Mouse (Mus musculus) thymus, postnatal 0 days (tissue): ENCODE data around the gene Tep1. TPM values are rescaled to one million over a fixed set of nuclear protein-coding genes. Genes with fewer than 3 reads are reported as not detected.
A peak's percentile ranks its signal among the peaks of the same experiment; 100 is the strongest.
"Not testable (repeated sequence)": the region's sequence is repeated elsewhere in the genome, so short reads cannot be mapped to it uniquely, and the experiment has no call there.

Experiments used
- DNase-seq: peaks from one replicate; pipeline ENCODE4 v3.0.0-alpha.2; 2015; ENCODE audit warnings: low spot score
- polyA plus RNA-seq: library from polyadenylated mRNA; unstranded; fragments of >200 nt; fragmentation: Nextera tagmentation; extraction: Ambion mirVana; gene quantifications from 2 replicates; pipeline ENCODE4 v1.2.1, GENCODE M21; 2015

Tep1 gene
- polyA plus RNA-seq = 10.7 and 11.2 TPM in 2 replicates

- DNase-seq = peak; percentile 71
Observed at GRCm38 (mm10) chr14:50869889-50870804, at the start of gene Tep1. Tep1 (minus strand) TSS chr14:50870560.

GRCm38 (mm10) chr14:50911356-50911755, 41.0 kb upstream of the Tep1 start:
- DNase-seq = no peak

GRCm38 (mm10) chr14:50908126-50908525, 37.8 kb upstream of the Tep1 start:
- no peak for DNase-seq

- not testable (repeated sequence) for DNase-seq
Observed at GRCm38 (mm10) chr14:50905327-50905726, 35.0 kb upstream of the Tep1 start.

GRCm38 (mm10) chr14:50904828-50905129, 34.4 kb upstream of the Tep1 start:
- no peak for DNase-seq

- DNase-seq = peak; percentile 23
Observed at GRCm38 (mm10) chr14:50903973-50904827, 33.8 kb upstream of the Tep1 start.

- DNase-seq = not testable (repeated sequence)
Observed at GRCm38 (mm10) chr14:50897992-50898391, 27.6 kb upstream of the Tep1 start.

GRCm38 (mm10) chr14:50897374-50897765, 27.0 kb upstream of the Tep1 start, which contains the start of gene Klhl33:
Klhl33 (minus strand) TSS chr14:50897507.
- no peak for DNase-seq

GRCm38 (mm10) chr14:50896747-50897373, 26.5 kb upstream of the Tep1 start:
- DNase-seq = no peak

- no peak for DNase-seq
Observed at GRCm38 (mm10) chr14:50895985-50896746, 25.8 kb upstream of the Tep1 start.

- no peak for DNase-seq
Observed at GRCm38 (mm10) chr14:50895407-50895806, 25.0 kb upstream of the Tep1 start.

GRCm38 (mm10) chr14:50892541-50893459, 22.4 kb upstream of the Tep1 start:
- no peak for DNase-seq

- no peak for DNase-seq
Observed at GRCm38 (mm10) chr14:50892091-50892490, 21.7 kb upstream of the Tep1 start.

GRCm38 (mm10) chr14:50891621-50892020, 21.3 kb upstream of the Tep1 start:
- DNase-seq = no peak

- no peak for DNase-seq
Observed at GRCm38 (mm10) chr14:50876236-50876950, 6.0 kb upstream of the Tep1 start.

- no peak for DNase-seq
Observed at GRCm38 (mm10) chr14:50875591-50876230, 5.4 kb upstream of the Tep1 start.

GRCm38 (mm10) chr14:50875175-50875574, 4.8 kb upstream of the Tep1 start:
- DNase-seq = no peak

- DNase-seq = no peak
Observed at GRCm38 (mm10) chr14:50871284-50871683, 924 bp upstream of the Tep1 start.

- no peak for DNase-seq
Observed at GRCm38 (mm10) chr14:50870805-50871143, 414 bp upstream of the Tep1 start.
